Mouse (Mus musculus) bone marrow, adult 2 months (tissue): ENCODE results near the gene Scin. TPM values are rescaled to one million over a fixed set of nuclear protein-coding genes. Genes with fewer than 3 reads are reported as not detected.
A peak's percentile ranks its signal among the peaks of the same experiment; 100 is the strongest.
"Not testable (repeated sequence)": the region's sequence is repeated elsewhere in the genome, so short reads cannot be mapped to it uniquely, and the experiment has no call there.

Experiments
- H3K27ac ChIP-seq: fragments of 200-500 bp; 2 replicates; pipeline ENCODE4 v1.5.1; 2012; ENCODE audit warnings: low read depth, mild to moderate bottlenecking, control low read depth, inconsistent platforms, low read length; ENCODE audit not compliant: control insufficient read depth, poor library complexity, insufficient read depth
- H3K4me1 ChIP-seq: fragments of 200-500 bp; 2 replicates; pipeline ENCODE4 v1.6.1; 2011; ENCODE audit warnings: low read length; ENCODE audit not compliant: control insufficient read depth, insufficient read depth
- H3K4me3 ChIP-seq: fragments of 200-500 bp; replicated peaks from 2 replicates; pipeline ENCODE3; 2011; ENCODE audit warnings: mild to moderate bottlenecking, low read depth, low read length, control low read depth; ENCODE audit not compliant: control insufficient read depth
- CTCF ChIP-seq: fragments of 200-500 bp; IDR thresholded peaks from 2 replicates; pipeline ENCODE4 v1.5.1; 2011; ENCODE audit warnings: low read length, control low read depth; ENCODE audit not compliant: control insufficient read depth, insufficient read depth
- POLR2A ChIP-seq: fragments of 200-500 bp; IDR thresholded peaks from 2 replicates; pipeline ENCODE4 v1.6.1; 2011; ENCODE audit warnings: low read depth, mild to moderate bottlenecking, control low read depth, low read length, borderline replicate concordance; ENCODE audit not compliant: control insufficient read depth
- WGBS: fragments of 180-500 bp; shearing (Covaris S2); methylation state at CpG from one replicate; pipeline ENCODE4 v1.1.7; 2018; 5-methylcytosine and 5-hydroxymethylcytosine counted together
- polyA plus RNA-seq: library from polyadenylated mRNA; stranded (reverse); fragments of >200 nt; gene quantifications from 2 replicates; pipeline ENCODE4 v1.2.4, GENCODE M21; 2011; ENCODE audit warnings: low replicate concordance; ENCODE audit not compliant: missing spikeins, insufficient read depth, insufficient read length

Gene Scin
- 0.74 TPM in 1 of 2 replicates, not detected in the other for polyA plus RNA-seq

- TF ChIP-seq POLR2A, result no peak
- TF ChIP-seq CTCF, result no peak
- 3% methylated on average over 39 of the region's 39 CpGs for WGBS
- H3K27ac ChIP-seq, result no peak within 1 kb of the TSS
- H3K4me3 ChIP-seq, result no peak within 1 kb of the TSS
- no peaks in the 10 kb centered on the region; the same call in 1 of the 2 replicates for H3K4me1 ChIP-seq
Measured at GRCm38 (mm10) chr12:40133573-40134271, at the start of gene Scin. TSS of gene Scin (minus strand) at chr12:40134228.

- 37% methylated on average over 6 of the region's 6 CpGs for WGBS
- Histone ChIP-seq H3K27ac (no peak overlapping the region), H3K4me1 (no peaks in the 10 kb centered on the region), H3K4me3 (no peak overlapping the region)
- TF ChIP-seq CTCF (peak; percentile 26; the same call in 1 of the 2 replicates), POLR2A (no peak)
Measured at GRCm38 (mm10) chr12:40177089-40177488, 43.1 kb upstream of the Scin start.

DNA sequence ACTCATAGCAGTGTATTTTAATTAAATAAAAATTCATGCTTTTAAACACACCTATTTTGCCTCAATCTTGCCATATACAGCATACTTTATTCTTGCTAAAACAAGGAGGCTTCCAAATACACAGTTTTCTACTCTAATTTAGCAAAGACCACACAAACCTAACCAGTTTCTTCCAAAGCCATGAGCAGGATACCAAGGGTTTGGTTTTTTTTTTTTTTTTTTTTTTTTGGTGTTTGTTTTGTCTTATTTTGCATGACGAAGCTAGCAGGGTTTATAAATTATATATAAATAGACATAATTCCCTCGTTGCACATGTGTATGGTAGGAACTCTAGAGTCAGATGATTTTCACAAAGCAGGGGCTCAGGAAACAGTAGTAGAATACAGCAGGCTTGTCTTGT, 42.1 kb upstream of the Scin start:
- Histone ChIP-seq H3K4me3 (no peak overlapping the region), H3K27ac (no peak overlapping the region), H3K4me1 (no peaks in the 10 kb centered on the region)
- WGBS, result 70% methylated on average over 2 of the region's 2 CpGs
- TF ChIP-seq CTCF (no peak), POLR2A (no peak)

DNA sequence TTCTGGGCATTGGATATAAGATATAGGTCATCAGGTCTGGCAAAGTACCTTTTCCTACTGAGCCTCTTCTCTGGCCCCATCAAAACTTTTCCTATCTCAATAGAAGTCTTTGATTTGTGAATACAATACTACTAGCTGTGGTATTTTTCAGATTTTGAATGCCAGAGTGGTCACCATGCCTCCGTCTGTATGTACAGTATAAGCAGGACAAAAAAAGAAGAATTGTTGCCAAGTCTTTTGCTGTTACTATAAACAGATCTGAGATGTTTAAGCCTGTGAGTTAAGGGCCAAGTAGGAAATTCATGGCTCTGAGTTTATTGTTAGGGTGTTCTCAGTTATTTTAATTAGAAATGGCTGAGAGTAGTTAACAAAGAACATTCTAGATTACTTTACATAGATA, 41.1 kb upstream of the Scin start:
- 65% methylated on average over 1 of the region's 1 CpGs for WGBS
- not testable (repeated sequence) for H3K4me1 ChIP-seq, H3K4me3 ChIP-seq, H3K27ac ChIP-seq

- TF ChIP-seq CTCF, result no peak
- TF ChIP-seq POLR2A, result no peak
- 80% methylated on average over 2 of the region's 2 CpGs for WGBS
- H3K4me1 ChIP-seq, result no peaks in the 10 kb centered on the region; the same call in 1 of the 2 replicates
- no peak overlapping the region for H3K27ac ChIP-seq
- no peak overlapping the region for H3K4me3 ChIP-seq
Measured at GRCm38 (mm10) chr12:40171637-40172036, 37.6 kb upstream of the Scin start.

DNA sequence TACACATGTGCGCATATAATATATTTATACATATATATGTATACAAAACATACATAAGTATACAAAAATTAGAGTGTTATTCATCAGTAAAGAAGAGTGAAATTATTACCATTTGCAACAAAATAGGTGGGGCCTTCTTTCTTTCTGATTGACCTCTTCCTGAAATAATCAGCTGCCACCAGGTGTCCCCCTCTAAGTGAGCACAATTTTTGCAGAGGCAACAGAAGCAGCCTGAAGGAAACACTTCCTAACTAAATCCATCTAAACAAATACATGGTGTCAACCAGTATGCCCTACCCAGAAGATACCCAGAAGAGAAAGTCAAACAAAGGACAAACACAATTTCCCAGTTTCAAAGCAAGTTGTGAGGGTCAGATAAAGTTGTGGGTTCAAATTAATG, 35.6 kb upstream of the Scin start:
- Histone ChIP-seq H3K27ac (no peak overlapping the region), H3K4me1 (no peaks in the 10 kb centered on the region; the same call in 1 of the 2 replicates), H3K4me3 (no peak overlapping the region)
- 92% methylated on average over 1 of the region's 1 CpGs for WGBS
- no peak for TF ChIP-seq POLR2A
- TF ChIP-seq CTCF, result no peak

DNA sequence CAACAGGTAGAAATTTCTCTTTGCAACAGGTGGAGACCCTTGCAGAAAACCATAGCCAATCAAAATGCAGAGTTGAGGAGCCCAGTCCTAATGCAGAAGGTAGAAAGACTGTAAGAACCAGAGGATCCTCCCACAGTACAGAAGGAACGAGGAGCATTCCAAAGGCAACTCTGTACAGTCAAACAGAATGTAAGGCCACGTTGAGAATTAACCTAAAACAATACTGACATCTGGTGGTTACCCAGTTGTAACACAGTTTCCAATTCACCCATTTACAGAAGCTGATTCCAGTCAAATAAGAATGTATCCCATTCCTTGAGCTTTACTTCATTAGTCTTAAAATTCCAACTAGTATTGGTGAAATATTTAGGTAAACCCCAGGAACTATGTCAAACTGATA, 30.6 kb upstream of the Scin start:
- Histone ChIP-seq H3K27ac (no peak overlapping the region), H3K4me1 (no peaks in the 10 kb centered on the region), H3K4me3 (no peak overlapping the region)
- WGBS, result 6% methylated on average over 2 of the region's 2 CpGs
- TF ChIP-seq POLR2A (no peak), CTCF (no peak)

- WGBS, result 68% methylated on average over 2 of the region's 2 CpGs
- no peak for TF ChIP-seq CTCF
Measured at GRCm38 (mm10) chr12:40160777-40161176, 26.7 kb upstream of the Scin start.

DNA sequence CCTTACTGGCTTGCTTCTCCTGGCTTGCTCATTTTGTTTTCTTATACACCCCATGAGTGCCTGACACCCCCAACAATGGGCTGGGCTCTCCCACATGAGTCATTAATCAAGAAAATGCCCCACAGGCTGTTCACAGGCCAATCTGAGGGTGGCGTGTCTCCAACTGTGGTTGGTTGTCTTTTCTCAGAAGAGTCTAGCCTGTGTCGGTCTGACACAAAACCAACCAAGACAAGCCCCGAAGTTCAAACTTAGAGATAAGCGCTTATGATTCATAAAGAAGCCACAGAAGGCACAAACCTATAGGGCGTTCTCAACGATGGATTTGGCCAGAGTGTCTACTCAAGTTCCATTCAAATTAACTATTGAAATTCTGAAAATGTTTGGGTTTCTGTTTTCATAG, 20.2 kb upstream of the Scin start:
- Histone ChIP-seq H3K27ac (no peak overlapping the region), H3K4me1 (no peaks in the 10 kb centered on the region), H3K4me3 (no peak overlapping the region)
- TF ChIP-seq CTCF, result no peak
- no peak for TF ChIP-seq POLR2A
- WGBS, result 67% methylated on average over 6 of the region's 6 CpGs

More at GRCm38 (mm10) chr12:40160777-40161176, 26.7 kb upstream of the Scin start:
- no peaks in the 10 kb centered on the region for H3K4me1 ChIP-seq
- H3K27ac ChIP-seq, result no peak overlapping the region
- no peak overlapping the region for H3K4me3 ChIP-seq
